Mouse (Mus musculus): Measurements from ENCODE around the gene Txnrd1. TPM values are rescaled to one million over a fixed set of nuclear protein-coding genes. Genes with fewer than 3 reads are reported as not detected.
A peak's percentile ranks its signal among the peaks of the same experiment; 100 is the strongest.

Gene Txnrd1
- total and polyA plus RNA-seq, 2 experiments from 2014 or later = 64.8 to 80.0 TPM

DNA sequence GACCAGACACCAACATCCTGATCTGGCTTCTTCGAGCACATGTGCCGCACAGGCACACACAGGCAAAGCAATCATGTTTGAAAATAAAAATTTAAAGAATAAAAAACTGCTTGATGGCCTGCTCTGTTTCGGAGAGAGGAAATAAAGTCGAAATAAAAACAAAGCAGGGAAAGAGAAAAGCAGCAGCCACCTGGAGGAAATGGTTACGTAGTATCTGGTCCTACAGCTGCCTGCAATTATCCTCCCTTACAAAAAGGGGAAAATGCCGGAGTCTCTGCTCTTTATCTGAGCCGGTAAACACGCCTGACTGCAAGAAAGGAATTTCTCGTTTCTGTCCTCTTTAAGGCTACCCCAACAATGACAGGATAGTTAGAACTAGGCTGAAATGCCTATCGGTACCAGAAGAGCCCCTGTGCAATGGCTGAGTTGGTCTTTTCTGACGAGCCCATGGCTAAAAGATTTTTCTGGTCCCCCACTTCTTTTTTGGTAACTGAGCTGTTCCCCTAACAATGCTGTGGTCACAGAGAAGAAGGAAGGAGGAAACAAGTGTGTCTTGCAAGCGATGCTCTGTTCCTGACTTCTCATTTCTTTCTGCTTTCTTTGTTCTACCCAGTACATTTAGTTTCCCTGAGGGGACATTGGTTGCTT, 37.2 kb upstream of the Txnrd1 start:
- H3K27ac ChIP-seq = no peak overlapping the region
- no peak overlapping the region for H3K9ac ChIP-seq (replicated peaks; ENCODE audit: low read length)
- H3K4me2 ChIP-seq (ENCODE audit: low read depth, low read length) = no peak overlapping the region
- H3K36me3 ChIP-seq (ENCODE audit: insufficient read depth, low read length) = no peaks in the 10 kb centered on the region
- 55% methylated on average over 12 of the region's 12 CpGs for WGBS
- H3K4me1 ChIP-seq (ENCODE audit: insufficient read depth, low read length) = peaks cover 3% of the 10 kb centered on the region; the same call in 1 of the 2 replicates
- no peaks in the 10 kb centered on the region for H3K27me3 ChIP-seq (ENCODE audit: insufficient read depth, low read length)
- H3K4me3 ChIP-seq (ENCODE audit: low read length) = no peak overlapping the region
- H3K9me3 ChIP-seq (ENCODE audit: low read length) = no peaks in the 10 kb centered on the region
- DNase-seq (ENCODE audit: low spot score) = no peak
- TF ChIP-seq CTCF (IDR thresholded peaks at IDR 0.05; ENCODE audit: low read depth) = no peak
- no peak for ATAC-seq

DNA sequence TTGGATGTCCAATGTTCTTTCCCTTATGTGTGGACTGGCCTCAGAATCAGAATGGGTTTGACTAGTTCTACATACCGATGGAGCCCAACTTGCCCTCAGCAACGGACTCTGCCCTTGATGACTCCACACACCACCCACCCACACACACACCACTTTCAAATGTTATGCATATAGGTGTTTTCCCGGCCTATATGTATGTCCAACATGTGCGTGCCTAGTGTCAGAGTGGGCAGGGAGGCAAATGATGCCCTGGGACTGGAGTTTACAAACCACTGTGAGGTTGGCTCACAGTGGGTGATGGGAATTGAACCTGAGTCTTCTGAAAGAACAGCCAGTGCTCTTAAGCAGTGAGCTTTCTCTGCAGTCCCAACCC, 36.6 kb upstream of the Txnrd1 start:
- H3K27me3 ChIP-seq (ENCODE audit: insufficient read depth, low read length) = no peaks in the 10 kb centered on the region
- no peak overlapping the region for H3K4me2 ChIP-seq (ENCODE audit: low read depth, low read length)
- no peak overlapping the region for H3K4me3 ChIP-seq (ENCODE audit: low read length)
- no peak for ATAC-seq
- 89% methylated on average over 4 of the region's 4 CpGs for whole genome bisulfite sequencing
- H3K4me1 ChIP-seq (ENCODE audit: insufficient read depth, low read length) = peaks cover 3% of the 10 kb centered on the region; the same call in 1 of the 2 replicates
- TF ChIP-seq CTCF (IDR thresholded peaks at IDR 0.05; ENCODE audit: low read depth) = no peak
- H3K36me3 ChIP-seq (ENCODE audit: insufficient read depth, low read length) = no peaks in the 10 kb centered on the region
- H3K9ac ChIP-seq (replicated peaks; ENCODE audit: low read length) = no peak overlapping the region
- H3K27ac ChIP-seq = no peak overlapping the region
- no peaks in the 10 kb centered on the region for H3K9me3 ChIP-seq (ENCODE audit: low read length)
- DNase-seq (ENCODE audit: low spot score) = no peak

DNA sequence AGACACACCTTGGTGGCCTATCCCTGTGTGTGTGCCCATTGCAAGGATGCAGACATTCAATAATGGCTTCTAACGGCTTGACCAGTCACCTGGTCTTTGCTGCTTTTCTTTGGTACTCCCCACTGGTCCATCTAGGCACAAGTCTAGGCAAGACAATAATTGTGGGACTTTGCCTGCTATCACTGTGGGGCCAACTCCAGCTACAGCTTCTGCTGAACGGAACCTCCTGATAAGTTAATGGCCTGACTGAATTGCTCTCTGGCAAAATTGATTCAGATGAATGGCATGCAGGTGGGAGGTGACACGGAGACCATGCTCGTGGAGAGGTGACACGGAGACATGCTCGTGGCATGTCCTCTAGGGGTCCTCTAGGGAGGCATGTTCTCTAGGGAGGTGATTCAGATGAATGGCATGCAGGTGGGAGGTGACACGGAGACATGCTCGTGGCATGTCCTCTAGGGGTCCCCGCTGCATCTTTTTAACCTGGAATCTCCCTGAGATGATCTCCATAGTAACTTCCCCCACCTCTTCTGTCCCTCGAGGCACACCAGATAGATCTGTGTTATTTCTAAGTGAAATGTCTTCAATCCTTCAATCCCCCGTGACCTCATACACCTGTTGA, 35.3 kb upstream of the Txnrd1 start:
- peaks cover 3% of the 10 kb centered on the region; the same call in 1 of the 2 replicates for H3K4me1 ChIP-seq (ENCODE audit: insufficient read depth, low read length)
- no peak overlapping the region for H3K9ac ChIP-seq (replicated peaks; ENCODE audit: low read length)
- no peak overlapping the region for H3K27ac ChIP-seq
- H3K4me2 ChIP-seq (ENCODE audit: low read depth, low read length) = no peak overlapping the region
- H3K27me3 ChIP-seq (ENCODE audit: insufficient read depth, low read length) = no peaks in the 10 kb centered on the region
- no peak overlapping the region for H3K4me3 ChIP-seq (ENCODE audit: low read length)
- H3K9me3 ChIP-seq (ENCODE audit: low read length) = no peaks in the 10 kb centered on the region
- no peak for DNase-seq (ENCODE audit: low spot score)
- H3K36me3 ChIP-seq (ENCODE audit: insufficient read depth, low read length) = no peaks in the 10 kb centered on the region
- 0 out of 2 replicates have a peak, but pooled peaks have one; percentile 4 for TF ChIP-seq CTCF (IDR thresholded peaks at IDR 0.05; ENCODE audit: low read depth)
- no peak for ATAC-seq
- 69% methylated on average over 11 of the region's 11 CpGs for WGBS

DNA sequence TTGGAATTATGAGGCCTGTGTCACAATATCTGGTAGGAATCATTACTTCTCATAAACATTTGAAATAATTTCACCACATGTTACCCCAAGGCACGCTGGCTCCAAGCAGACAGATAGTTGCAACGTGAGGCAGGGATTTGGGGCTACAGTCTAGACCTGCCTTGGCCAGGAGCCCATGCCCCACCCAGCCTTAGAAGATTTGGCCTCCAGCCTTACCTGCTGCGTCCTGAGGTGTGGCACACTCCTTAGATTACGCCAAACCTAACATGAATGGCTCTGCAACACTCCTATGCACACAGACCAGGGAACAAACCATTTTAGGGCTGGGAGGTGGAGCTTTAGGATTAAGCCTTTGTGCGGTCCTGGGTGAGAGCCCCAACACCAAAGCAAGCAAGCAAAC, 33.7 kb upstream of the Txnrd1 start:
- no peak for TF ChIP-seq CTCF (IDR thresholded peaks at IDR 0.05; ENCODE audit: low read depth)
- whole genome bisulfite sequencing = 81% methylated on average over 5 of the region's 5 CpGs
- Histone ChIP-seq H3K27ac (no peak overlapping the region), H3K36me3 (ENCODE audit: insufficient read depth, low read length) (no peaks in the 10 kb centered on the region), H3K4me1 (ENCODE audit: insufficient read depth, low read length) (peaks cover 2% of the 10 kb centered on the region; the same call in 1 of the 2 replicates), H3K4me3 (ENCODE audit: low read length) (no peak overlapping the region), H3K4me2 (ENCODE audit: low read depth, low read length) (no peak overlapping the region), H3K9me3 (ENCODE audit: low read length) (no peaks in the 10 kb centered on the region), H3K9ac (replicated peaks; ENCODE audit: low read length) (no peak overlapping the region), H3K27me3 (ENCODE audit: insufficient read depth, low read length) (no peaks in the 10 kb centered on the region)
- no peak for DNase-seq (ENCODE audit: low spot score)
- ATAC-seq = no peak

DNA sequence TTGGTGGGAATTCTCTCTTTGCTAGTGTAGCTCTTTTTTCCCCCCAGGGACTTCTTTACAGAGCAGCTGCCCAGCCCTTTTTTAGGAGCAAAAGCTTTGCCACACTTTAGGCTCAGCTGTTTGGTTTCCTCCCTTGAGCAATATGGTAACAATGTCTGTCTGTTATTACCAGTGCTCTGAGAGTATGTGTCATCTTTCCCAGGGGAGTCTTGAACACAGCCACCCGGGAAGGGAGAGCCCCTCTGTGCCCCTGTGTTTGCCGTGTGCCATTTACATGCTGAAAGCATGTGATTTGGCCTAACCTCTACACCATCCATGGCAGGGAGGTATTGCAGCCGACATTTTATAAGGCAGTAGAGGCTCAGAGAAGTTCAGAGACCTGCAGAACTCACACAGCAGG, 29.4 kb upstream of the Txnrd1 start:
- DNase-seq (ENCODE audit: low spot score) = no peak
- 56% methylated on average over 3 of the region's 3 CpGs for WGBS
- Histone ChIP-seq H3K27ac (no peak overlapping the region), H3K4me1 (ENCODE audit: insufficient read depth, low read length) (no peaks in the 10 kb centered on the region), H3K4me2 (ENCODE audit: low read depth, low read length) (no peak overlapping the region), H3K27me3 (ENCODE audit: insufficient read depth, low read length) (no peaks in the 10 kb centered on the region), H3K9ac (replicated peaks; ENCODE audit: low read length) (no peak overlapping the region), H3K36me3 (ENCODE audit: insufficient read depth, low read length) (no peaks in the 10 kb centered on the region), H3K4me3 (ENCODE audit: low read length) (no peak overlapping the region), H3K9me3 (ENCODE audit: low read length) (no peaks in the 10 kb centered on the region)
- TF ChIP-seq CTCF (IDR thresholded peaks at IDR 0.05; ENCODE audit: low read depth) = no peak
- ATAC-seq = no peak

DNA sequence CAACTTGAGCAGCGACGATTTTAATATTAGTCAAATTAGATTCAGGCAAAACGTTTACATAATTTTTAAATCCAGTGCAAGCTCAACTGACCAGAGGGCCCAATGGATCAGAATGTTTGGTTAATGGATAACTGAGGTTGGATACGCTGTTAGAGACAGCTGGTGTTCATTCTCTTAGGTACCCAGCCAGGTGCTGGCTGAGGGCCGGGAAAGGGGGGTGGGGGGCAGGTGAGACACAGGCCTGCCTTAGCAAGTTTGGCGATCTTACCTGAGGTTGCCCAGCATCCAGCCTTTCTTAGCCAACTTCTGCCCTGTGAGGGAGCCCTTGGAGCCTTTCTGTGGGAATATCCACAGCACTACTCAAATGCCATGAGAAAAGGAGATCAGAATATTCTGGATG, 28.6 kb upstream of the Txnrd1 start:
- Histone ChIP-seq H3K9ac (replicated peaks; ENCODE audit: low read length) (no peak overlapping the region), H3K4me2 (ENCODE audit: low read depth, low read length) (no peak overlapping the region), H3K27me3 (ENCODE audit: insufficient read depth, low read length) (no peaks in the 10 kb centered on the region), H3K4me3 (ENCODE audit: low read length) (no peak overlapping the region), H3K9me3 (ENCODE audit: low read length) (no peaks in the 10 kb centered on the region), H3K4me1 (ENCODE audit: insufficient read depth, low read length) (no peaks in the 10 kb centered on the region), H3K36me3 (ENCODE audit: insufficient read depth, low read length) (no peaks in the 10 kb centered on the region), H3K27ac (no peak overlapping the region)
- no peak for TF ChIP-seq CTCF (IDR thresholded peaks at IDR 0.05; ENCODE audit: low read depth)
- no peak for DNase-seq (ENCODE audit: low spot score)
- ATAC-seq = no peak
- whole genome bisulfite sequencing = 82% methylated on average over 6 of the region's 6 CpGs

DNA sequence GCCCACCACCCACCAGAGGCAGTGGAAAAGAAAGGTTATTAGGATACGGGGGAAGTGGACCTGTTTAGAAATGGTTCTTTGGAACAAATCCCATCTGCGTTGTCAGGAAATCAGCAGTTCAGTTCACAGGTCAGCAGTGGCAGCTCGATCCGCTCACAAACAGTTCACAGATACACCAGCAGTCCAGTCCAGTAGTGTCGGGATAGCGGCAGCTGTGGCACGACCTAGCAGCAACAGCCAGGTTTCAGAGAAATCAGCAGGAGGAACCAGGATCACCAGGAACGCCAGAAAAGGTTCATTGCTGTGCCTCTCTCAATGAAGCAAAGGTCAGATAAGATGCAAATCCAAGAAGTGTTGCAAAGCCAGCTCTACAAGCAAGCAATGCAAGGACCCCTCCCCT, 27.3 kb upstream of the Txnrd1 start:
- WGBS = 85% methylated on average over 8 of the region's 8 CpGs
- no peak for DNase-seq (ENCODE audit: low spot score)
- no peak overlapping the region for H3K27ac ChIP-seq
- no peaks in the 10 kb centered on the region for H3K36me3 ChIP-seq (ENCODE audit: insufficient read depth, low read length)
- H3K9me3 ChIP-seq (ENCODE audit: low read length) = no peaks in the 10 kb centered on the region
- no peak overlapping the region for H3K9ac ChIP-seq (replicated peaks; ENCODE audit: low read length)
- H3K4me3 ChIP-seq (ENCODE audit: low read length) = no peak overlapping the region
- H3K27me3 ChIP-seq (ENCODE audit: insufficient read depth, low read length) = no peaks in the 10 kb centered on the region
- ATAC-seq = no peak
- H3K4me1 ChIP-seq (ENCODE audit: insufficient read depth, low read length) = no peaks in the 10 kb centered on the region
- H3K4me2 ChIP-seq (ENCODE audit: low read depth, low read length) = no peak overlapping the region
- no peak for TF ChIP-seq CTCF (IDR thresholded peaks at IDR 0.05; ENCODE audit: low read depth)
